Mouse (Mus musculus): Measurements from ENCODE around the gene 1700024B05Rik. TPM values are rescaled to one million over a fixed set of nuclear protein-coding genes. Genes with fewer than 3 reads are reported as not detected.
"Not testable (repeated sequence)": the region's sequence is repeated elsewhere in the genome, so short reads cannot be mapped to it uniquely, and the experiment has no call there.

The 1700024B05Rik gene
- not detected in 2 replicates for polyA plus RNA-seq (2015; fragmentation: Nextera tagmentation; extraction: Ambion mirVana)

DNA sequence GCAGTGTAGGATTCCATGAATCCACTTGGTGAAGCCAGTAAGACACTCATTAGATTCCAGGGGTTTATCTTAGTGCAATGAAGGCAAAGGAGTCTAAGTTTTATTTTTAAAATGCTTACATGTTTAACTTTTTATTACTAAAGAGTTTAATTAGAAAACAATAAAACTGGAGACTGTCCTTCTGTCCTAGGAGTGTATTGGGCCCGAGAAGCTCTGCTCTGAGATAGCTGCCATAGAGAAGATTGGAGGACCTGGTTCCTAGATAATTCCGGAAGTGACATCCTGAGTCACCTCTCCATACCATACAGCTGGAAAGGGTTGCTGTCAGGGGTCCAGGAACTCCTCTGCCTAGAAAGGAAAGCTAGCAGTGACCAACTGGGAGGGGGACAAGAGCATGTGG, at the start of gene 1700024B05Rik:
Gene 1700024B05Rik (plus strand): TSS at position 301 of the 400 bp plus-strand sequence.
- not testable (repeated sequence) for H3K9me3 ChIP-seq; H3K4me2 ChIP-seq; H3K27me3 ChIP-seq; H3K27ac ChIP-seq (replicated peaks); H3K36me3 ChIP-seq; ATAC-seq (ENCODE audit: low read depth); H3K4me1 ChIP-seq (replicated peaks); H3K9ac ChIP-seq; H3K4me3 ChIP-seq
- 79% methylated on average over 2 of the region's 2 CpGs for WGBS

DNA sequence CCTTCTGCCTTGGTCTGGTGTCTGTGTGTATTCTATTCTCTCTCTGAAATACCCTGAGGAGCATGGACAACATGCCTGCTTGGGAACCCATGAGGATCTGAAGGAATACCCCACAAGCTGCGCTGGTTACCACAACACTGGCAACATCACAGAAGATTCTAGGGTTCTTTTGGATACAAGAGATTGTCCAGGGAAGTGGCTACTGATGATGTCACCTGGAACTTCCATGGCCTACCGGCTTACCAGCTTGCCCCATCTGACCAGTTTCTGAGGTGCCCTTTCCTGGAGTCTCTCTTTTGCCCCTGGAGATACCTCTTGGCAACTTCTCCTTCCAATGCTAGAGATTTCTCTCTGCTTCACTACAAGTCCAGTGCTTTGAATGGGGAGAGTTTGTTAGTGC, 36.6 kb upstream of the 1700024B05Rik start, which contains the start of gene Gm7980:
Gene Gm7980 (minus strand): TSS at position 101 of the 400 bp plus-strand sequence.
- not testable (repeated sequence) for H3K4me1 ChIP-seq (replicated peaks); ATAC-seq (ENCODE audit: low read depth); H3K9me3 ChIP-seq; H3K36me3 ChIP-seq; H3K4me3 ChIP-seq; H3K27ac ChIP-seq (replicated peaks); H3K4me2 ChIP-seq; H3K27me3 ChIP-seq; H3K9ac ChIP-seq
- WGBS = no CpG with 5 or more reads among the region's 2 CpGs

DNA sequence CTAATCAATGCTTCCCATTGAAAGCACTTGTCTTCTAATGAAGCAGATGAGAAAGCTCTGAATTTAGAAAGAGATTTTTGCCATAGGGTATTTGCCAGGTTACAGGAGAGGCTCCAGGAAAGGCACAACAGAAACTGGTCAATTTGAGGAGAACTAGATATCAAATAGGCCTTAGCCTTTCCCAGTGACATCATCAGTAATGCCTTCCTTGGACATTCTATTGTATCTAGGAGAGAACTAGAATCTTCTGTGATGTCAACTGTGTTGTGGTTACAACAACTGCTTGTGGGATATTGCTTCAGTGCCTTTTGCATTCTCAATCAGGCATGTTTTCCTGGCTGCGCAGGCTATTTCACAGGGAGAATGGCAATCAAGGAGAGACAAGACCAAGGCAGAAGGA, 19.1 kb upstream of the 1700024B05Rik start, which contains the start of gene 1700049E17Rik1:
Gene 1700049E17Rik1 (plus strand): TSS at position 301 of the 400 bp plus-strand sequence.
- H3K36me3 ChIP-seq; ATAC-seq (ENCODE audit: low read depth); H3K9ac ChIP-seq; H3K27me3 ChIP-seq; H3K27ac ChIP-seq (replicated peaks); H3K4me3 ChIP-seq; H3K9me3 ChIP-seq; H3K4me1 ChIP-seq (replicated peaks); H3K4me2 ChIP-seq: not testable (repeated sequence)
- no CpG with 5 or more reads among the region's 1 CpGs for WGBS

GRCm38 (mm10) chr14:41964095-41964494, 20.3 kb downstream of the 1700024B05Rik start:
- not testable (repeated sequence) for H3K4me1 ChIP-seq (replicated peaks); H3K27ac ChIP-seq (replicated peaks); H3K36me3 ChIP-seq; H3K9ac ChIP-seq; H3K9me3 ChIP-seq; H3K4me2 ChIP-seq; H3K4me3 ChIP-seq; H3K27me3 ChIP-seq; ATAC-seq (ENCODE audit: low read depth)
- 75% methylated on average over 4 of the region's 4 CpGs for WGBS

- not testable (repeated sequence) for ATAC-seq (ENCODE audit: low read depth); H3K27me3 ChIP-seq; H3K4me1 ChIP-seq (replicated peaks); H3K4me3 ChIP-seq; H3K4me2 ChIP-seq; H3K36me3 ChIP-seq; H3K27ac ChIP-seq (replicated peaks); H3K9me3 ChIP-seq; H3K9ac ChIP-seq
- 74% methylated on average over 1 of the region's 1 CpGs for WGBS
Measured at GRCm38 (mm10) chr14:41967827-41968226, 24.0 kb downstream of the 1700024B05Rik start, which contains the start of gene Gm6401. Gm6401 (minus strand) TSS chr14:41967927.

DNA sequence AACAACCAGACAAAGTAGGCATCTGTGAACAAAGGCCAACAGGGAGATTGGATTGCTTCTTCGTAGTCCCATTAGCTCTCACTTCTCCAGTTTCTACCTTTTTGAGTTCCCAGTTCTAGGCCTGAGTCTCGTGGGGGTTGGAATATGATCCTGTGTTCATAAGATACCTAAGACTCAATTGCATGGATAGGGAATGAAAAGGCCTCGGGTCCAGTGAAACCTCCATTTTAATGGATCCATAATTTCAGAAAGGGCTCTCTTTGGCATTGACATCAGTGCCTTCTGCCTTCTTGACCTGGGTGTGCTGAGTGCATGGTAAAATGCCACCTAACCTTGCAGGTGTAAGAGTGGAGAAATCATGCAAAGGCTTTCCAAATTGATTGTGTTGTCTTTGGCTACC, 24.8 kb downstream of the 1700024B05Rik start:
- WGBS = 68% methylated on average over 3 of the region's 3 CpGs
- not testable (repeated sequence) for H3K4me3 ChIP-seq; ATAC-seq (ENCODE audit: low read depth); H3K9me3 ChIP-seq; H3K27ac ChIP-seq (replicated peaks); H3K36me3 ChIP-seq; H3K27me3 ChIP-seq; H3K4me1 ChIP-seq (replicated peaks); H3K4me2 ChIP-seq; H3K9ac ChIP-seq

DNA sequence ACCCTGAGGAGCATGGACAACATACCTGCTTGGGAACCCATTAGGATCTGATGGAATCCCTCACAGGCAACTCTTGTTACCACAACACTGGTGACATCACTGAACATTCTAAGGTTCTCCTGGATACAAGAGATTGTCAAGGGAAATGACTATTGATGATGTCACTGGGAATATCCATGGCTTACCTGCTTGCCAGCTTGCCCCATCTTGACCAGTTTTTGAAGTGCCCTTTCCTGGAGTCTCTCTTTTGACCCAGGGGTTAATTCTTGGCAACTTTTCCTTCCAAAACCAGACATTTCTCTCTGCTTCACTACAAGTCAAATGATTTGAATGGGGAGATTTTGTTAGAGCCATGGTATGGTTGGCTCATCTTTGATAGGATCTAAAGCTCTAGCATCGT, 39.4 kb downstream of the 1700024B05Rik start, which contains the start of gene Gm3543:
Gene Gm3543 (minus strand): TSS at position 101 of the 400 bp plus-strand sequence.
- 82% methylated on average over 1 of the region's 1 CpGs for WGBS
- H3K4me2 ChIP-seq; H3K4me3 ChIP-seq; H3K9me3 ChIP-seq; ATAC-seq (ENCODE audit: low read depth); H3K27ac ChIP-seq (replicated peaks); H3K36me3 ChIP-seq; H3K4me1 ChIP-seq (replicated peaks); H3K27me3 ChIP-seq; H3K9ac ChIP-seq: not testable (repeated sequence)

Other genes with a start within 250 kb of the 1700024B05Rik start
- gene Gm8068, start 242.1 kb upstream of the 1700024B05Rik start, polyA plus RNA-seq (2015; fragmentation: Nextera tagmentation; extraction: Ambion mirVana) = not detected in 2 replicates
- gene Gm7929, start 193.4 kb upstream of the 1700024B05Rik start, polyA plus RNA-seq (2015; fragmentation: Nextera tagmentation; extraction: Ambion mirVana) = not detected in 2 replicates
- gene Gm47189, start 171.6 kb upstream of the 1700024B05Rik start, polyA plus RNA-seq (2015; fragmentation: Nextera tagmentation; extraction: Ambion mirVana) = not detected in 2 replicates
- gene Gm7980, start 36.7 kb upstream of the 1700024B05Rik start, polyA plus RNA-seq (2015; fragmentation: Nextera tagmentation; extraction: Ambion mirVana) = not detected in 2 replicates
- not detected in 2 replicates for gene 1700049E17Rik1, start 19.0 kb upstream of the 1700024B05Rik start, polyA plus RNA-seq (2015; fragmentation: Nextera tagmentation; extraction: Ambion mirVana)
- gene Gm6401, start 23.9 kb downstream of the 1700024B05Rik start, polyA plus RNA-seq (2015; fragmentation: Nextera tagmentation; extraction: Ambion mirVana) = not detected in 2 replicates
- not detected in 2 replicates for gene Gm3543, start 39.3 kb downstream of the 1700024B05Rik start, polyA plus RNA-seq (2015; fragmentation: Nextera tagmentation; extraction: Ambion mirVana)
- not detected in 2 replicates for gene Gm7951, start 173.4 kb downstream of the 1700024B05Rik start, polyA plus RNA-seq (2015; fragmentation: Nextera tagmentation; extraction: Ambion mirVana)
- not detected in 2 replicates for gene Gm17027, start 218.6 kb downstream of the 1700024B05Rik start, polyA plus RNA-seq (2015; fragmentation: Nextera tagmentation; extraction: Ambion mirVana)
- not detected in 2 replicates for gene Gm3573, start 246.8 kb downstream of the 1700024B05Rik start, polyA plus RNA-seq (2015; fragmentation: Nextera tagmentation; extraction: Ambion mirVana)